Mouse (Mus musculus): ENCODE results near the gene 1700018B08Rik. TPM values are rescaled to one million over a fixed set of nuclear protein-coding genes. Genes with fewer than 3 reads are reported as not detected.

1700018B08Rik gene
- not detected in 2 replicates for polyA plus RNA-seq (2012; rRNA removed; ENCODE audit: low replicate concordance)

GRCm38 (mm10) chr8:121544276-121544785 lies at the start of gene 1700018B08Rik:
TSS of gene 1700018B08Rik (minus strand) at chr8:121544320.

GRCm38 (mm10) chr8:121590203-121591177 lies 46.4 kb upstream of the 1700018B08Rik start, which contains the start of gene Map1lc3b:
TSS of gene Map1lc3b (plus strand) at chr8:121590361.

GRCm38 (mm10) chr8:121578676-121579451 lies 34.7 kb upstream of the 1700018B08Rik start, which contains the start of gene Fbxo31:
TSS of gene Fbxo31 (minus strand) at chr8:121578806.

Other genes with a start within 250 kb of the 1700018B08Rik start
- 12.8 and 25.7 TPM in 2 replicates for gene Fbxo31, start 34.5 kb upstream of the 1700018B08Rik start, polyA plus RNA-seq (2012; rRNA removed; ENCODE audit: low replicate concordance)
- 56.1 and 70.4 TPM in 2 replicates for gene Map1lc3b, start 46.0 kb upstream of the 1700018B08Rik start, polyA plus RNA-seq (2012; rRNA removed; ENCODE audit: low replicate concordance)
- 14.3 and 22.5 TPM in 2 replicates for gene Zcchc14, start 108.6 kb upstream of the 1700018B08Rik start, polyA plus RNA-seq (2012; rRNA removed; ENCODE audit: low replicate concordance)
- gene Jph3, start 185.3 kb upstream of the 1700018B08Rik start, polyA plus RNA-seq (2012; rRNA removed; ENCODE audit: low replicate concordance): 0.47 and 0.57 TPM in 2 replicates